Mouse (Mus musculus): ENCODE data around the gene Optn. TPM values are rescaled to one million over a fixed set of nuclear protein-coding genes. Genes with fewer than 3 reads are reported as not detected.

Gene Optn
- total RNA-seq, 1 experiment: 4.6 TPM

DNA sequence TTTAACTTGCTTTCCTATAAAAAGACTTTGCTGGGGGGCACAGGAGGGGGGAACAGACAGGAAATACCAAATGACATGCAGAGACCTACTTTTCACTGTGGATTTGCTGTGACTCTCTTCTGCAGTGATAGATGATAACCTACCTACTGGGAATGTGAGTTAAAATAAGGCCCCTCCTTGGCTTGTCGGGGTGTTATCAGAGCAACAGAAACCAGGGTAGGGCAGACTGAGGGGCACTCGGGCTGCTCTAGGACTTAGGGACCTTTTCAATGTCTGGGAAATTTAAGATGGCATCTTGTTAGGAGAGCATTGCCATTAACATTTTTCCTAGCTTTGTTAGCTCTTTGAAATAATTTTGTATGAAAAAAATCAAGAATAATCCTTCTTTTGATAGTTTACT, 40.6 kb downstream of the Optn start:
- no peaks in the 10 kb centered on the region; a peak in 1 of 4 replicates for H3K4me1 ChIP-seq (ENCODE audit: control insufficient read depth in 2 of 2, insufficient read depth in 2 of 2, low read length in 2 of 2, poor library complexity in 1 of 2)
- in situ Hi-C loops (cut with MboI; ENCODE audit: low sequenced_read_pairs in 2 of 2, unreplicated experiment in 2 of 2): no loop called here
- H3K9me3 ChIP-seq (ENCODE audit: control insufficient read depth, insufficient read depth, low read depth, low read length): no peaks in the 10 kb centered on the region
- no peak overlapping the region for H3K4me3 ChIP-seq (ENCODE audit: insufficient read depth in 1 of 2, low read depth in 1 of 2, low read length in 2 of 2, poor library complexity in 1 of 2, severe bottlenecking in 1 of 2)
- no peak for DNase-seq (ENCODE audit: low read depth, low spot score)
- no peak overlapping the region for H3K27ac ChIP-seq (ENCODE audit: insufficient read depth, low read depth, low read length, poor library complexity, severe bottlenecking)
- H3K36me3 ChIP-seq (ENCODE audit: control insufficient read depth, insufficient read depth, low read length, poor library complexity, severe bottlenecking): peaks cover 2% of the 10 kb centered on the region; the same call in 1 of the 2 replicates
- no peak for TF ChIP-seq MAFK (IDR thresholded peaks at IDR 0.05; ENCODE audit: insufficient read depth, low read depth, low read length)
- TF ChIP-seq CHD2 (IDR thresholded peaks at IDR 0.05; ENCODE audit: low read depth, low read length): no peak
- TF ChIP-seq HCFC1 (IDR thresholded peaks at IDR 0.05; ENCODE audit: borderline replicate concordance, insufficient read depth, low read length): no peak
- no peak for TF ChIP-seq ZC3H11A (IDR thresholded peaks at IDR 0.05; ENCODE audit: borderline replicate concordance, low read depth, low read length)
- no peak for TF ChIP-seq ZNF384 (IDR thresholded peaks at IDR 0.05; ENCODE audit: low read depth, low read length)
- no peak overlapping the region for H3K9ac ChIP-seq (ENCODE audit: insufficient read depth, low read depth, low read length, poor library complexity, severe bottlenecking)

- Histone ChIP-seq H3K4me1 (ENCODE audit: control insufficient read depth in 2 of 2, insufficient read depth in 2 of 2, low read length in 2 of 2, poor library complexity in 1 of 2) (peaks cover 0 to 3% of the 10 kb centered on the region in 2 experiments; a peak in 1 of 4 replicates), H3K9me3 (ENCODE audit: control insufficient read depth, insufficient read depth, low read depth, low read length) (no peaks in the 10 kb centered on the region), H3K9ac (ENCODE audit: insufficient read depth, low read depth, low read length, poor library complexity, severe bottlenecking) (no peak overlapping the region), H3K27ac (ENCODE audit: insufficient read depth, low read depth, low read length, poor library complexity, severe bottlenecking) (no peak overlapping the region), H3K36me3 (ENCODE audit: control insufficient read depth, insufficient read depth, low read length, poor library complexity, severe bottlenecking) (peaks cover 2% of the 10 kb centered on the region; the same call in 1 of the 2 replicates), H3K4me3 (ENCODE audit: insufficient read depth in 1 of 2, low read depth in 1 of 2, low read length in 2 of 2, poor library complexity in 1 of 2, severe bottlenecking in 1 of 2) (no peak overlapping the region)
- no peak for DNase-seq (ENCODE audit: low read depth, low spot score)
- TF ChIP-seq HCFC1 (IDR thresholded peaks at IDR 0.05; ENCODE audit: borderline replicate concordance, insufficient read depth, low read length) (no peak), MAFK (IDR thresholded peaks at IDR 0.05; ENCODE audit: insufficient read depth, low read depth, low read length) (no peak), ZC3H11A (IDR thresholded peaks at IDR 0.05; ENCODE audit: borderline replicate concordance, low read depth, low read length) (no peak), CHD2 (IDR thresholded peaks at IDR 0.05; ENCODE audit: low read depth, low read length) (no peak), ZNF384 (IDR thresholded peaks at IDR 0.05; ENCODE audit: low read depth, low read length) (no peak)
- in situ Hi-C loops (cut with MboI; ENCODE audit: low sequenced_read_pairs in 2 of 2, unreplicated experiment in 2 of 2): no loop called here
Measured at GRCm38 (mm10) chr2:5019708-5020107, 44.1 kb downstream of the Optn start.

DNA sequence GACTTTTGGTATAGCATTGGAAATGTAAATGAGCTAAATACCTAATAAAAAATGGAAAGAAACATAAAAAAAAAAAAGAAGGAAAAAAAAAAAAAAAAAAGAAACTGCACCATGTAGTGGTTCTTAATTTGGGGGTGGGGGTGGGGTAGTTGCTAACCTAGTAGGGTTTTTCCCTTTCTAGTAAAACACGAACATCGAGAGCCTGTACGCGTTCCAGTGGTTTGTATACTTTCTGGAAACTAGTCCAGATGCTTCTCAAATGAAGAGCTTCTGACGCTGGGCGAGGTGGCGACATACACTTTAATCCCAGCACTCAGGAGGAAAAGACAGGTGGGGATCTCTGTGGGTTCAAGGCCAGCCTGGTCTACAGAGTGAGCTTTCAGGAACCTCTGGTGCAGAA, 46.9 kb downstream of the Optn start:
- Histone ChIP-seq H3K9ac (ENCODE audit: insufficient read depth, low read depth, low read length, poor library complexity, severe bottlenecking) (no peak overlapping the region; the same call in 1 of the 2 replicates), H3K4me3 (ENCODE audit: insufficient read depth in 1 of 2, low read depth in 1 of 2, low read length in 2 of 2, poor library complexity in 1 of 2, severe bottlenecking in 1 of 2) (no peak overlapping the region), H3K27ac (ENCODE audit: insufficient read depth, low read depth, low read length, poor library complexity, severe bottlenecking) (no peak overlapping the region), H3K4me1 (ENCODE audit: control insufficient read depth in 2 of 2, insufficient read depth in 2 of 2, low read length in 2 of 2, poor library complexity in 1 of 2) (peaks cover 0 to 3% of the 10 kb centered on the region in 2 experiments; a peak in 1 of 4 replicates), H3K9me3 (ENCODE audit: control insufficient read depth, insufficient read depth, low read depth, low read length) (no peaks in the 10 kb centered on the region), H3K36me3 (ENCODE audit: control insufficient read depth, insufficient read depth, low read length, poor library complexity, severe bottlenecking) (no peaks in the 10 kb centered on the region)
- no peak for DNase-seq (ENCODE audit: low read depth, low spot score)
- in situ Hi-C loops (cut with MboI; ENCODE audit: low sequenced_read_pairs in 2 of 2, unreplicated experiment in 2 of 2): no loop called here
- TF ChIP-seq HCFC1 (IDR thresholded peaks at IDR 0.05; ENCODE audit: borderline replicate concordance, insufficient read depth, low read length) (no peak), ZC3H11A (IDR thresholded peaks at IDR 0.05; ENCODE audit: borderline replicate concordance, low read depth, low read length) (no peak), MAFK (IDR thresholded peaks at IDR 0.05; ENCODE audit: insufficient read depth, low read depth, low read length) (no peak), CHD2 (IDR thresholded peaks at IDR 0.05; ENCODE audit: low read depth, low read length) (no peak), ZNF384 (IDR thresholded peaks at IDR 0.05; ENCODE audit: low read depth, low read length) (no peak)

- Histone ChIP-seq H3K36me3 (ENCODE audit: control insufficient read depth, insufficient read depth, low read length, poor library complexity, severe bottlenecking) (peaks cover 5% of the 10 kb centered on the region), H3K4me3 (ENCODE audit: insufficient read depth in 1 of 2, low read depth in 1 of 2, low read length in 2 of 2, poor library complexity in 1 of 2, severe bottlenecking in 1 of 2) (no peak overlapping the region), H3K9ac (ENCODE audit: insufficient read depth, low read depth, low read length, poor library complexity, severe bottlenecking) (no peak overlapping the region), H3K9me3 (ENCODE audit: control insufficient read depth, insufficient read depth, low read depth, low read length) (no peaks in the 10 kb centered on the region), H3K27ac (ENCODE audit: insufficient read depth, low read depth, low read length, poor library complexity, severe bottlenecking) (no peak overlapping the region; the same call in 1 of the 2 replicates), H3K4me1 (ENCODE audit: control insufficient read depth in 2 of 2, insufficient read depth in 2 of 2, low read length in 2 of 2, poor library complexity in 1 of 2) (peaks cover 2 to 3% of the 10 kb centered on the region in 2 experiments; a peak in 1 of 4 replicates)
- TF ChIP-seq HCFC1 (IDR thresholded peaks at IDR 0.05; ENCODE audit: borderline replicate concordance, insufficient read depth, low read length) (no peak), ZNF384 (IDR thresholded peaks at IDR 0.05; ENCODE audit: low read depth, low read length) (no peak), ZC3H11A (IDR thresholded peaks at IDR 0.05; ENCODE audit: borderline replicate concordance, low read depth, low read length) (no peak), MAFK (IDR thresholded peaks at IDR 0.05; ENCODE audit: insufficient read depth, low read depth, low read length) (no peak), CHD2 (IDR thresholded peaks at IDR 0.05; ENCODE audit: low read depth, low read length) (no peak)
- DNase-seq (ENCODE audit: low read depth, low spot score): no peak
- in situ Hi-C loops (cut with MboI; ENCODE audit: low sequenced_read_pairs in 2 of 2, unreplicated experiment in 2 of 2): no loop called here
Measured at GRCm38 (mm10) chr2:5015527-5015926, 48.3 kb downstream of the Optn start.

All from ES-E14 (cell line).